Mouse (Mus musculus) E14TG2a.4 (cell line): ENCODE results near the gene Trim29.

Source experiments
- H3K27me3 ChIP-seq: 2 replicates; pipeline ENCODE4 v1.6.1; 2014; ENCODE audit warnings: low read length, control low read depth; ENCODE audit not compliant: insufficient read depth
- H3K36me3 ChIP-seq: 2 replicates; pipeline ENCODE4 v1.6.1; 2014; ENCODE audit warnings: low read length, control low read depth; ENCODE audit not compliant: insufficient read depth
- H3K4me1 ChIP-seq: replicated peaks from 2 replicates; pipeline ENCODE4 v1.6.1; 2014; ENCODE audit warnings: low read depth, low read length, control low read depth
- H3K4me3 ChIP-seq: replicated peaks from 2 replicates; pipeline ENCODE4 v1.5.1; 2014; ENCODE audit warnings: mild to moderate bottlenecking, low read length
- H3K9me3 ChIP-seq: 2 replicates; pipeline ENCODE4 v1.6.1; 2014; ENCODE audit warnings: low read length, control low read depth
- CTCF ChIP-seq: conservative IDR thresholded peaks from 2 replicates; pipeline ENCODE4 v1.5.1; 2014; ENCODE audit warnings: low read length
- NANOG ChIP-seq: IDR thresholded peaks from 2 replicates; pipeline ENCODE4 v1.6.1; 2014; ENCODE audit warnings: borderline replicate concordance, low read length, mixed read lengths
- POU5F1 ChIP-seq: IDR thresholded peaks from 2 replicates; pipeline ENCODE4 v1.6.1; 2014; ENCODE audit warnings: low read length, borderline replicate concordance

The Trim29 gene

GRCm38 (mm10) chr9:43384400-43384799, 73.8 kb downstream of the Trim29 start:
- Histone ChIP-seq H3K9me3 (no peaks in the 10 kb centered on the region), H3K4me1 (peaks cover 14% of the 10 kb centered on the region), H3K27me3 (peaks cover 55% of the 10 kb centered on the region), H3K36me3 (no peaks in the 10 kb centered on the region), H3K4me3 (no peak overlapping the region)
- TF ChIP-seq POU5F1, result no peak
- no peak for TF ChIP-seq NANOG
- TF ChIP-seq CTCF, result no peak
